Mouse (Mus musculus) naive thymus-derived CD4-positive, alpha-beta T cell, adult 2 months (primary cell): ENCODE results near the gene Gnb2.

Source experiments
- DNase-seq: peaks from one replicate; pipeline ENCODE4 v3.0.0-alpha.2; 2011; ENCODE audit warnings: low read depth

The Gnb2 gene

DNA sequence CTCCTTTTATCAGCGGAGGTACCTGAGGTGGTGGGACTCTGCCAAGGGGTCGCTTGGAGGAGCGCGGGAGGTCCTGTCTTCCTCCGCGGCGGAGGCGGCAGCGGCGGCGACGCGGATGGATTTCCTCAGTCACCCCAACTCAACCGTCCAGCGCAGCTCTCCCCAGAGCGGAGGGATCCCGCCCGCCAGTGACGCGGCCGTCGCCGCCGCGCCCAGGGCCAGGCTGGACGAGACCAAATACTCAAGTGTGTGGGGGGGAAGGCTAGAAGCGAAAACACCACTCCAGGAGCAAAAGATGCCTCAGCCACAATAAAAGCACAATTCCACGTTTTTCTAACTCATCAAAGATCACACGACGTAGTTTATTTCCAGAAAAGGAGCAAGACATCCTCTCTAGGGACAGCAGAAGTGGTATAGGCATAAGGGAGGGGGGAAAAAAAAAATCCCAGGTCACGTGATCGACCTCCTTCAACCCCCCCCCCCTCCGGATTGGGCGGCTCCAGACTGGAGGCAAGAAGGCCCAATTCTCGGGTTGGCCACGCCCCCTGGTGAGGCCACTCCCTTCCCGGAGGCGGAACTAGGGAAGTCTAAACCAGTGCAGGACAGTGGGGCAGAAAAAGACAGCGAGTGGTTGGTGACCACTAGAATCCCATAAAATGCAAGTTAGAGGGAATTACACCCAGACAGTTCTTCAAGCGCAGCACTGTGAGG is at the start of gene Gnb2, which contains the start of gene Epo:
Gnb2 (minus strand) TSS at position 394 of the 711 bp plus-strand sequence.
Epo (minus strand) TSS at position 126 of the 711 bp plus-strand sequence.
- peak; percentile 99 for DNase-seq

DNA sequence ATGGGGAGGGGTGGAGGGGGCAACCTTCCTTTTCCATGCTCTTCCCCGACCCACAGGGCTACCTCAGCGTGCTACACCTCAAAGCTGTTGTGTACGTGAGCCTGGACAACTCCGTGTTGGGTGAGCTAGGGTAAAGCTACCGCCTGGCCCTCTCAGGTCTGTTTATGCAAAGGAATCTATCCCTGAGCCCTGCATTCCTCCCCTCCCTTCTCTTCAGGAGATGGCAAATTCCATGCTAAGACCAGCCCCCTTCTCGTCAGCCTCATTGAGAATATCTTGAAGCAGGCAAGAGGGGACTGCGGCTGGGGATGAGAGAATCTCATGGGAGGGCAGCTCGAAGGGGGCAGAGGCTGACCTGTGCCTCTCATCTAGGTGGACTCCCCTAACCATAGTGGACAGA is 49.4 kb upstream of the Gnb2 start:
- DNase-seq: no peak

DNA sequence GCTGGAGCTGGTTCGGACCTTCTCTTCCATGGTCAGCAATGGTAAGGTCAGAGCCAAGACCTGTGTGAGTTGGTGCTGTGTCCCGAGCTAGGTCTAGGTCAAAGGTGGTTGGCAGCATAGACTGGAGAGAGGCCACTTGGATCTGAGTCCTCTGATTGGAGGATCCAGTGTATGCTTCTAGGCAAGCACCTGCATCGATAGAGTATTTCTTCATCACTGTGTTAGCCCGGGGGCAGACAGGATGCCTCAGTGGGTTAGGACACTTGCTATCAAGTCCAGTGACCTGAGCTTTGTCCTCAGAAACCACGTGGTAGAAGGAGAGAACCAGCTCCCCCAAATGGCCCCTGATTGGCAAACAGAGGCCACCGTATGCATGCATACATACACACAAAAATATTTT is 46.9 kb upstream of the Gnb2 start:
- DNase-seq: no peak

DNA sequence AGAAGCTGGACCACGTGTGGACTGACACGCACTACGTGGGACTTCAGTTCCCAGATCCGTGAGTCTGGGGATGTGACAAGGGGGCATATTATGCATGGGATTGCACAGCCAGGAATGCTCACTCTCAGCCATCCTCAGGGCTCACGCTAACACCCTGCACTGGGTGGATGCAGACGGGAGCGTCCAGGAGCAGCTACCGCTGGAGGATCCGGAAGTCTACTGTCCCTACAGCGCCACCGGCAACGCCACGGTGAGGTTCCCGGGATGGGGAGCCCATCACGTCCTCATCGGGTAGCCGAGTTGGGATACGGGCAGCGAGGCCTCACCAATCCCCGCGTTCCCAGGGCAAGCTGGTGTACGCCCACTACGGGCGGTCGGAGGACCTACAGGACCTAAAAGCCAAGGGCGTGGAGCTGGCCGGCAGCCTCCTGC is 41.2 kb upstream of the Gnb2 start:
- DNase-seq: no peak

DNA sequence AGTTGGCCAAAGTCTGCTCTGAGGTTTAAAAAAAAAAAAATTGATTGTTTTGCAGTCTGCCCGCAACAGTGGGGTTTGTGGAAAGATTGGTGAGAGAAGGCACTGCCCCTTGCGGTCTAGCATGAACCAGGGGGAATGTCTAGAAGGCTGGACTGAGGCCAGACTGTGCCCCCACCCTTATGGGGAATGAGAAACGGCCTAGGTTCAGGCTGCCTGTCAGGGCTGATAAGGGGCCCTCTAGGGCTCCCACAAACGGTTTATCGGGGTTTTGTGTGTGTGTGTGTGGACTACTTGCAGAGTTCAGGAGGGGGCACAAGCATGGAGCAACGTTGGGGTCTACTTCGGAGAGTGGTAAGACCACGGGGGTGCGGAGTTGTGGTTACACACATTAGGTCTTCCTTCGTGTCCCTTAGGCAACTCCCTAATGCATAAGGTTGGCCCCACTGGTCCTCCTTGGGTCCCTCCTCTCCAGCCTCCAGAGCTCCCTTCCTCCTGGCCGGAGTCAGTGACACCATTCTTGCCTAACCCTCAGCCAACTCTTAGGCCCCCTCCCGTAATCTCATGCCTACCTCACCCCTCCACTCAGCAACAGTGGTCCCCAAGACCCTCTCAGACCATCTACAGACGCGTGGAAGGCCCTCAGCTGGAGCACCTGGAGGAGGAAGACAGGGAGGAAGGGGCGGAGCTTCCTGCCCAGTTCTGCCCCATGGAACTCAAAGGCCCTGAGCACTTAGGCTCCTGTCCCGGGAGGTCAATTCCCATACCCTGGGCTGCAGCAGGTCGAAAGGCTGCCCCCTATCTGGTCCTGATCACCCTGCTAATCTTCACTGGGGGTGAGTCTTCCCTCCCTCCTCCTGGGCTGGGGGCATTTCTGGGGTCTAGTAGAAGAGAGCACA is 37.6 kb upstream of the Gnb2 start:
- no peak for DNase-seq

DNA sequence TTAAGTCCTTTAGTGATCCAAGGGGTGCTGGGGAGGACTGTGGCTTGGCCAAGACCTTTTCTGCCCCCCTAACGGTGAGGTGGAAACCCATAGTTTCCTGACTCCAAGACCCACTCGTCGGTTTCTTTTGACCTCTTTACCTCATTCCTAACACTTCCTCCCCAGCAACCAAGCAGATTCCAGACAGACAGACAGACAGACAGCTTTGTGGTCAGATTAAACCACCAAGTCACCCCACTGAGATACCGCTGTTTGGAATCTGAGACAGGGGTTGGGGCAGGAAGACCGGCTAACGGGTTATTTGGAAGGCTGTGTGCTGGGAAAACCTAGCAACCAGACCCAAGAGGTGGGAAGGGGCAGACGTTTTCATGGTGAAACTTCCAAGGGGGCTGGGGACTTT is 36.9 kb upstream of the Gnb2 start:
- peak; percentile 25 for DNase-seq

DNA sequence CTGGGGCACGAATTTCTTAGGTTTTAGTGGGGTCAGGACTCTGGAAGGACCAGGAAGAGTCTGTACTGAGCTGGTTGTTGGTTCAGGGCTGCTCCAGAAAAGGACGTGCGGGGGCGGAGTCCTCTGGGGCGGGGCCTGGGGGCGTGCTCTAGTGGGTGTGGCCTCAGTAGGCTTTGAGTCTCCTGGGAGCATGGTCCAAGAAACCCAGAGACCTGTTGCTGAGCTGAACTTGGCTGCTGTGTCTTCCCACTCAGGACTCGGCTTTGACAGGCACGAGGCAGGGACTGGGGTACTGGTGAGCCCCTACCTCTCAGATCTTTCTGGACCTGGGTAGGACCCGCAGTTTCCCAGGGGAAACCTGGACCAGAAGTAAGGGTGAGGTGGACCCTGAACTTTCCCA is 36.4 kb upstream of the Gnb2 start, which contains the start of gene Tfr2:
Tfr2 (plus strand) TSS at position 176 of the 400 bp plus-strand sequence.
- peak; percentile 68 for DNase-seq

DNA sequence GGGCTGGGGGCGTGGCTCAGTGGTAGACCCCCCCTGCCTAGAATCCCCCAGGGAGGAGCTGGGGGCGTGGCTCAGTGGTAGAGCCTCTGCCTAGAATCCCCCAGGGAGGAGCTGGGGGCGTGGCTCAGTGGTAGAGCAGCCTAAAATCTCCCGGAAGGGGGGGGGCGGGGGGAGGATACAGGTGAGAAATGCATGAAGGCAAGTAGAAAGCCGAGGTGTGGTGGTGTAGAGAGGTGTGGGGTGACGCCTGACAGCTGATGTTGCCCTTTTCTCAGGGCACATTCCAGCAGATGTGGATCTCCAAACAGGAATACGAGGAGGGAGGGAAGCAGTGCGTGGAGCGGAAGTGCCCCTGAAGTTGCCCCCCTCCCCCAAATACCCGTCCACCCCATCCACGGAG is 35.7 kb upstream of the Gnb2 start:
- DNase-seq: no peak

DNA sequence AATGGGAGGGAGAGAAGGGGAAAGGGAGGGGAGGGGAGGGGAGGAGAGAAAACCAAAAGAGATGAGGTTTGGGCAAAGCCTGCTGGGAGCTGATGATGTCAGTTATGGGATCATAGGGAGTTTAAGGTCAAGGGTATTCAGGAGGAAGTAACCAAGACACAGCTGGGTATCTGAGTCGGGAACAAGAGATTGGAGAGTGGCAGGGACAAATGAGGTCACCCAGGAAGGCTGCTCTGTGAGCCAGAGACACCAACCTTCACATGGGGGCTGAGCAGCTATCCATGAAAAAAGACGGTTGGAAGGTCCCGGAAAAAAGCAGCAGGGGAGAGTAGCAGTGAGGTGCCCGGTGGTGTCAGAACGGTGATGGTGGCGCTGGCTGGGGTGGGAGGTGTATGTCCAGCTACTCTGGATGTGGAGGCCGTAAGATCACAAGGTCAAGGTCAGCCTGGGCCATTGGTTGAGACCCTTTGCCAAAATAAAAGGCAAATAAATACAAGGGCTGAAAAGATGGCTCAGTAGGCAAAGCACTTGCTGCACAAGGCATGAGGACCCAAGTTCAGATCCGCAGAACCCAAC is 35.0 kb upstream of the Gnb2 start:
- no peak for DNase-seq

DNA sequence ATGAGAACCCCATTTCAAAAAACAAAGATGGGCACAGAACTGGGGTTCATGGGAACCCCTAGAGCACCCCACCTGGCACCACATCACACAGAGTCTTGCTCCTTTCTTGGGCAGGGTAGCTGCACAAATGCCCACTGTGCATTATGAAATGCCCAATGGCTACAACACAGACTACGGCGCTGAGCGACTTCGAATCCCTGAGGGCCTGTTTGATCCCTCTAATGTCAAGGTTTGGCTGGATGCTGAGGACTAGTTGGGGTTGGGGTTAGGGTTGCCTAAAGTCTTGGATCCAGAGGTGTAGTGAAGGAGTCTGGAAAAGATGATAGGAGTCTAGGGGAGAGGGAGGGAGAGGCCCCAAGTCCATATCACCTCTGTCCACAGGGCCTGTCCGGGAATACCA is 33.1 kb upstream of the Gnb2 start:
- no peak for DNase-seq

DNA sequence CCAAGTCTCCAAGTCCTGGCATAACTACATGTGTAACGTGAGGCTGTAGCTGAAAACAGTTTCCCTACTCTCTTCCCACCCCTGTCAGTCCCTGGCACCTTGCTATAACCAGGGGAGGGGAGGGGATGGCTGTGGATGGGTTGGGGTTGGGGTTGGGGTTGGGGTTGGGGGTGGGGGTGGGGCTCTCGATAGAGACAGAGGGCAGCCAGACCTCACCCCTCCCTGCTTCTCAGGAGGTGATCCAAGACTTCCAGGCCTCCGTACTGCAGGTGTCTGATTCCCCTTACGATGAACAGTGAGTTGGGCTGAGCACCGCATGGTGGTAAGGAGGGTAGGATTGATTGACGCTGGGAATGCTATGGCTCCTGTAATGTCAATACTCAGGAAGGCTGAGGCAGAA is 32.4 kb upstream of the Gnb2 start:
- no peak for DNase-seq

DNA sequence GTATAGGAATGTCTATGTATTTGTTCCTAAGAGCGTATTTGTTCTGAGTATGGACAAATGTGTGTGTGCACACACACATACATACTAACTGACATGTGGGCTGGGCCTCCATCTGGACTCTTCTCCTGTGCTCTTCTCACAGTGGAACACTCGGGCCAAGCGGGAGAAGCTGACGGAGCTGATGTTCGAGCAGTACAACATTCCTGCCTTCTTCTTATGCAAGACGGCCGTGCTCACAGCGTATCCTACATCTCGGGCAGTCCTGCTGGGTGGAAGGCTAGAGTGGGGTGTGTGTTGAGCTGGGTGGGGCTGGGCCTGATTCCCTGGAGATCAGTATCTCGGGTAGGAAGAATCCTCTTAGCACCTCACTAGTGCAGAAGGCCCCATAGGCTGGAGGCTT is 29.7 kb upstream of the Gnb2 start:
- DNase-seq: no peak

DNA sequence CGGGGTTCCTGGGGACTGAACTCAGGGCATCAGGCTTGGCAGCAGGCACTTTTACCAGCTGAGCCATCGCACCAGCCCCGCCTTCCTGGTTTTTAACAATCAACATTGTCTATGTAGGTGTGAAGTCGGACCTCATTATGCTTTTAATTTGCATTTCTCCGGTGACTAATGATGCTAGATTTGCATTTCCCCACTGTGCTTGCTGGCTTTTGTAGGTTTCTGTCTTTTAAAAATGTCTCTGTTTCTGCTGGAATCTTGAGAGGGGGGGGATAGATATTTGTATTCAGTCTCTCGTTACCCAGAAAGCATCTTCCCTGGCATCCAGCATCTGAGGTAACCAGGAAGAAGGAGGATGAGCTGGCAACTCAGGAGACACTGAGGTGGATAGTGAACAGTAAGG is 28.2 kb upstream of the Gnb2 start:
- DNase-seq: no peak

DNA sequence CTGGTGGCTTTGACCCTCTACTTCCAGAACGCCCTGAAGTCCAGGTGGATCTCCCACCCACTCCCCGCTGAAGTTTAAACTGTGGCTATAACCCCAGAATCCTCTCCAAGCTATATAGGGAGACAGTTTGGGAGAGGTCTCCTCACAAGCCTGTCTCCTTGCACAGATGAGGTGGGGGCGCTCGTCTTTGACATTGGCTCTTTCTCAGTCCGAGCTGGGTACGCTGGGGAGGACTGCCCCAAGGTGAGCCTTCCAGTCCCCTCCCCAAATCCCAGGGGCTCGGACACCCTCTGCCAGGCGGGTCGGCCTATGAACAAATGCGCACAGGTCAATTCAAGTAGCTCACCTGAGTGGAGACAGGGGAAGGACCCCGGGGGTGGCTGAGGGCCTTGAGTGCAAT is 20.6 kb upstream of the Gnb2 start:
- DNase-seq: no peak

DNA sequence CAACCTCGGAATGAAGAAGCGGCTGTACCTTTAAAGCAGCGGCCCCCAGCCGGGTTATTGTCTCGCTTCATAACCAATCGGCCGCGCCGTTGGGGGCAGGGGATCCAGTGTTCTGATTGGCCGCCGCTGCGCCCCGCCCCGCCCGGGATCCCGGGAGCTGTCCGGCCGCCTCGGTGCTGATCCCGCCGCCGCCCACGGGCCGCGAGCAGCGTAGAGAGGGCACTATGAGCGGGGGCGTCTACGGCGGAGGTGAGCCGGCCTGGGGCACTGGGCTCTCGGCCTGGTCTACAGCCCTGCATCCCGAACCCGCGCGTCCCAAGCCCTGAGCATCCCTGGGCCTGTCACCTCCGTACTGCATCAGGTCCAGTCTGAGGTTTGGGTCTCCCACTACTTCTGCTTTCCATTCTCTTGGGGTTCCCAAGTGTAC is 20.1 kb upstream of the Gnb2 start, which contains the start of gene Actl6b:
Actl6b (plus strand) TSS at position 107 of the 427 bp plus-strand sequence.
- DNase-seq: peak; percentile 36

DNA sequence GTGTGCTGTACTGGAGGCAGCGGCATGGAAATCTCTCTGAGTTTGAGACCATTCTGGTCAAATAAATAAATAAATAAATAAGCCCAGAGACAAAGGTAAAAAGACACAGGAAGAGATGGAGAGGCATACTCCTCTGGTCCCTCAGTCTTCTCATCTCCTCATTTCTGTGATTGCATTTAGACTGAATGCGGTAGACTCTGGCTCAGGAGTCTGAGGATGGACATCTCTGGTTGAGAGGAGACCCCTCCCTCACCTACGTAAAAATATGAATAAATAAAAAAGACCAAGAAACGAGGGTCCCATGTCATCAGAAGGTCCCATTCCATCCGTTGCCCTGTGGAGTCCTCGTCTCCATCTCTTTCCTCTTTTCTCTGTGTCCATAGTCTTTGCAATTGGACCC is 19.7 kb upstream of the Gnb2 start:
- no peak for DNase-seq

DNA sequence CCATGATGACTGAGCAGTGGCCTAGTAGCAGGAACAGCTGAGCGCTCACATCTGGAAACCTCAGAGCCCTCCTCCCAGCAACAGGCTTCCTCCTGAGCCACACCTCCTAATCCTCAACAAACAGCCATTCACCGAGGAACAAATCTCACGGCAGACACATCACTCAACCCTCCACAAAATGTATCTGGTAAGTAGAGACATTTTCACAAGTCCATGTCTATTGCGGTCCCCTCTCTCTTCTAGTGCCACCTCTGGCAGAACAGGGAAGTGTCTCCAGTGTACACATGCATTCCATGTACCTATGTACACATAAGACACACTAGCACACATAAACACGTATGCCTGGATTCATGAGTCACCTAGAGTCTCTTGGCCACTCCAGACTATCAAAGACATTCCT is 17.8 kb upstream of the Gnb2 start:
- DNase-seq: peak; percentile 36

DNA sequence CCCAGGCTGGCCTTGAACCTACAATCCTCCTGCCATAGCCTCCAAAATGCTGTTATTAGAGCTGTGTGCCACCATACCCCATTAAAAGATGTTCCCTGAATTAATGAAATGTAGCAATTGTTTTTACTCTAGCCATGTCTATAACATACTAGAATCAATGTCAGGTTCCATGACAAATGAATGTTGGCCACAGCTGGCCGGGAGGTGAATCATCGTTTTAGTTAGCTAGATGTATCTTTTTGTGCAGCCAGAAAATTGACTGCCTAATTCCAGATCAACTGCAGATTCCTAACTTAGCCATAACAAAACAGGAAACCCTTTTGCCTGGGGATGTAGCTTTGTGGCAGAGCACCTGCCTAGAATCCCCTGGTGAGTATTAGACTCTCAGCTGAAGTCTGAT is 16.5 kb upstream of the Gnb2 start:
- no peak for DNase-seq

DNA sequence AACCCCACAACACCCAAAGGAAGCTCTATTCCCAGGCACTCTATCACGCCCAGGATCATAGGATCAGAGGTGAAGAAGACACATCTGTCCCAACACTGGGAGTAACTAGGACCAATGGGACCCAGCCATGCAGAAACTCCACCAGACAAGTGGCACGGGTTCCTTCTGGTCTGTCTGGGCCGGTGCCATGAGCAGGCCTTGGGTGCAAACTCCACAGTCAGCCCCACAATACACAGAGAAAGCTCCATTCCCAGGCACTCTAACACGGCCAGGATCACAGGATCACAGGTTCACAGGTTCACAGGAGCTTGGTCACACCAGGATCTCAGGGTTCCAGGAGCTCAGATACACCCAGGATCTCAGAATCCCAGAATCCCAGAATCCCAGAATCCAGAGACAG is 12.3 kb upstream of the Gnb2 start:
- DNase-seq: no peak

DNA sequence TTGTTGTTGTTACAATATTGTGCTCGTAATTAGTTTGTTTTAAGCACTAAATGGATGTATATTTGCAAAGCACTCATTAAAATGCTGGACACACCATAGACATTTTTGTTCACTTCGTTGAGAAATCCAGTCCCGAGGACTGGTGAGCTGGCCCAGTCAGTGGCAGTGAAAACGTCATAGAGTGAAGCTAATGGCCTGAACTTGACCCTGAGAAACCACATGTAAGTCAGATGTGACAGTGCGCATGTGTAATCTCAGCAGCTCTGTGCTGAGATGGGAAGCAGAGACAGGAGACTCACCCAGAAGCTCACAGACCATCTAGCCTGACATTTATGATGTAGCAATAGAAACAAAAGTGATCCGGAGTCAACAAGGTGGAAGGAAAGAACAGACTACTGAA is 11.6 kb upstream of the Gnb2 start:
- no peak for DNase-seq

DNA sequence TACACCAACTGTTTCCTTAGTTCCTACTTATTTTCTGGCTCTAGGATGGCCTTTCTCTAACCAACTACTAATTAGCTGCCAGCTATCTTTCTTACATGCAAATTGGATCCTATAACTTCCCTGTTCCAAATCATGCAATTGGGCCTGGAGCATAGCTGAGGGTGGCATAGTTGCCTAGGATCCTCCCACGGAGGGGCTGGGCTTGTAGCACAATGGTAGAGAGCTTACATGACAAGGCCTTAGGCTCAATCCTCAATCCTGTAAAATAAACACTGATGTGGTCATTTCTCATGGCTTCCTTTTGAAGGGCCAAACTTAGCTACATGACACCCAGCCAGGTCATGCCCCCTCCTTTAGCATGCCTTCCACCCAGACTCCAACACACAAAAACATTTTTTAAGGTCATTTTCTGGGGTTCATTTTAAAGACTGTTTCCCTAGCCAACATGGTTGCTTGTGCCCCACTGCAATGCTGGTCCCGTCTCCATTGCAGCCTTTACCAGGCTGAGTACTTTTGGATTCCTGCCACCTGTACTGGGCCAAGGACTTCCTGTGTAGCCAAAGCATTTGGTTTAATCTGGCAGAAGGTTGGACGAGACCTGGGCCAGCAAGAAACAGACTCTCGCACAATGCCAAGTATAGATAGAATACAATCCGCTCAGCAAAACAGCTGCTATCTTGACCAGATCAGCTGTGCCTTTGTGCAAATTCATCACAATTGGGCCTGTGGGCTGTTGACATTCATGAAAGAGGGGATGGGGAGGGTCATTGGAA is 8.6 kb upstream of the Gnb2 start:
- DNase-seq: no peak

DNA sequence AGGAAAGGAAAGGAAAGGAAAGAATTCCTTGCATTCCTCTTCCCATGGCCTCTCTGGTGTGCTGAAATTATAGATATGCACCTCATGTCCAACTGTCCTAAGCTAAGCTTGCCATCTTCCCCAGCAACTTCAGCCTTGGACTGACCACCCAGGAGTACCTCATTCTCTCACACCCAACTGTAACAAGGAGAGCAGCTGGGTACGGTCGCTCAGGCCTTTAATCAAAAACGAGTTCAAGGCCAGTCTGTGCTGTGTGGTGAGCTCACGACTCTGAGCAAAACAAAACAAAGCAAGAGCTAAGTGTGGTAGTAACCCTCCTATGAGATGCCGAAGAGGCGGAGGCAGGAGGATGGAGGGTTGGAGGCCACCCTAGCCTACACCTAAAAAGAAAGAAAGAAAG is 7.7 kb upstream of the Gnb2 start:
- DNase-seq: no peak
